Mouse (Mus musculus) layer of hippocampus, postnatal 14 days (tissue): Measurements from ENCODE around the gene Cd7. TPM values are rescaled to one million over a fixed set of nuclear protein-coding genes. Genes with fewer than 3 reads are reported as not detected.
A peak's percentile ranks its signal among the peaks of the same experiment; 100 is the strongest.

ENCODE experiments used
- DNase-seq, 2 experiments: peaks; one replicate each; pipeline ENCODE4 v3.0.0; 2021 to 2022; ENCODE audit warnings: low spot score in 2 of 2, mixed read lengths in 1 of 2
- total RNA-seq, 2 experiments: library from RNA; stranded (reverse); gene quantifications; 2 replicates each; pipeline ENCODE4 v1.2.3; 2021

Gene Cd7
- total RNA-seq, 2 experiments from 2014 or later, result not detected

DNA sequence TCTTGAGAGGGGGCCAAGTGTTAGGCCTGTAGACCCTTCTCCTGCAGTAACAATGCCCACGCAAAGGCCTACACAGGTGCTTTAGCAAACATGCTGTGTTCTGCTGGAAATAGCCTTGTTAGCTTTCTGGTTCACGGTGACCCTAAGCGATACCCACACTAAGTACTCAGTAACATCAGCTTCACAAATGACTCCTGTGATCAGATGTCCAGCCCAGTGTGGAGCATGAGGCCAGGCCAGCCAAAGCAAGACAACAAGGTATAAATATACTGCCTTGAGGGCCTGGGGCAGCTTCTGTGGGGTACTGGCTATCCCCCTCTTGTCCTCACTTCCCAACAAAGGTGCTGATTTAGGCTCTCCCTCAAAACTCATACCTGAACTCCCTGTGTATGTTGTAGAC, 46.1 kb downstream of the Cd7 start:
- DNase-seq, result no peak

DNA sequence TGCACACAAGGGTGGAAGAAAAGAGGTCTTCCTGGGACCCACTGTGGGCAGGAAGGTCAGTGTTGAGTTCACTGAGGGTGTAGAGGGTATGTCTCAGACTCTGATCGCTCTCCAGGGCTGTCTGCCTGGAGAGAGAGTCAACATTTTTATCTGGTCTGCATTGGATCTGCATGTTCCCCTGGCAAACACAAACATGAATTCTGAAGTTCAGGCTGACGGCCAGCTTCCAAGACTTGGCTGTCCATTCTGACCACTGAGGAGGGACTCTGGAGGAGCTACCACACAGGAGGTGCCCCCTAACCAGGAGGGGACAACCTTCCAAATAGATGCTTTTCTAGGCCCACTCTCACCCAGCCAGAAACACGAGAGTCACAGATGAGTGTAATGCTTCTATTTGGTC, 47.4 kb downstream of the Cd7 start:
- no peak for DNase-seq

GRCm38 (mm10) chr11:120990951-120991526, 48.2 kb downstream of the Cd7 start, which contains the start of gene Csnk1d:
Csnk1d (minus strand) TSS chr11:120991330.
- peak; percentile 98 to 100 for DNase-seq

DNA sequence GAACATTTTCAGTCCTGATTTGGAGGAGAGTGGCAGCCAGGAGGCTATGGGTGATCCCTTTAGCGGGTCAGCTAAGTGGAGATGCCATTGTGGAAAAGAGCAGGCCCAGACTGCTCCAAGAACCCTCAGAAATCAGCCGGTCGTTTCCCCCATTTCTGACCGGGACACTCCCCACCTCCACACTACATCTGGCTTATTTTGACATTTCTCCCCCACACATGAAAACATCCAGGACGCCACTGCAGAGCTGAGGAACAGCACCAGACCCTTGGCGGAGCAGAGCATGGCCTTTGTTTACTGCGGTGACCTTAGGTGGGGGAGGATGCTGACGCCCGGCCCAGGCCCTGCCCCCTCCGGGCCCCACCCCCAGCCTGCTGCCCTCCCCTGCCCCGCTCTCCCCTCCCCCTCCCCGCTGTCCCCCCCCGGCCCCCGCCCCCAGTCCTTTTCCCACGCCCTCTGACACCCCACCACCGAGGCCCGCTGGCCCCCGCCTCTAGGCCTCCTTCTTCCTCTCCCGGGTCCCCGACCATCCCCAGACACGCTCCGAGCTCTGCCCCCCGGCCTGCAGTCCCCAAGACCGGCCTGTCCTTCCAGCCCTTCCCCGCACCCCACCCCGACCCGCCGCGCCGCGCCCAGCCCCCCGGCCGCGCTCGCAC, 49.0 kb downstream of the Cd7 start:
- DNase-seq, result no peak

DNA sequence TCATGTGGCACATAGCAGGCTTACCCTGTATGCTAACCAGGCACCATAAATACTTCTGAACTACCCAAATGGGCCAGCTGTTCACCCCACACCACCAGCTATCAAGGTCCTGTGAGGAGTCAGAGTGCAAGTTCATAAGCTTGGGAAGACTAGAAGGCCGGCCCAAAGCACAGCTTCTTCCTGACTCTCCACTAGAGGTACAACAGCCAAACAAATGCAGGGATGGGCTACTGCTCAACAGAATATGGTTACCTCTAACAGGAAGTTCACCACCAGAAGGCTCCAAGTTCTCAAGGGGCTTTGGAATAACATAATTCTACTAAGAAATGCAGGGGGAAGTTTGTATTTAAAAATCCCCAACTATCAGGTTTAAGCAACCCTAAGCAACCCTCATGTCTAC, 49.7 kb downstream of the Cd7 start:
- no peak for DNase-seq

DNA sequence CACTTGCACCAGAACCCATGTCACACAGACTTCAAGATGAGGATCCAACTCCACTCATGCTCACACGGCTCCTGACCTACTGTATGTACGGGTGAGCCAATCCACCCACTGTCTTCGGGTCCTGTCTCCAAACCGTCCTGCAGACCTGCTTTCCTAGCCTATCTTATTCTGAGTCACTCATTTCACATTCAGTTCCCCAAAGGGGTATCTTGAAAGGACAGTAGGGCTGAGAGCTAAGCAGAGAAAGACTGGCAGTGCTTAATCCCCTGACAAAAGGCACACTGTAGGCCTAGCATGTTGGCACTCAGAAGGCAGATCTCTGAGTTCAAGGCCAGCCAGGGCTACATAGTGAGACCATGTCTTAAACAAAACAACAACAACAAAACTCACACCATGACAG, 50.8 kb downstream of the Cd7 start:
- DNase-seq, result no peak

- no peak for DNase-seq
Observed at GRCm38 (mm10) chr11:120987608-120988007, 51.6 kb downstream of the Cd7 start.

Other genes starting within 250 kb of the Cd7 start
- gene Dus1l, start 243.0 kb downstream of the Cd7 start, total RNA-seq, result 10 to 100 TPM; 40.1 to 45.5 TPM
- 100 to 1,000 TPM; 223 to 257 TPM for gene Fasn, start 214.9 kb downstream of the Cd7 start, total RNA-seq
- gene Ccdc57, start 106.5 kb downstream of the Cd7 start, total RNA-seq, result 1 to 10 TPM; 5.7 to 7.8 TPM
- gene Slc16a3, start 90.9 kb downstream of the Cd7 start, total RNA-seq, result 1 to 10 TPM; 2.1 to 3.3 TPM
- gene Csnk1d, start 48.1 kb downstream of the Cd7 start, total RNA-seq, result 100 to 1,000 TPM; 123 to 126 TPM
- gene Sectm1b, start 24.2 kb upstream of the Cd7 start, total RNA-seq, result not detected
- gene Sectm1a, start 41.8 kb upstream of the Cd7 start, total RNA-seq, result not detected
- not detected for gene Tex19.2, start 79.3 kb upstream of the Cd7 start, total RNA-seq
- not detected for gene Tex19.1, start 106.7 kb upstream of the Cd7 start, total RNA-seq
- under 1 TPM in 1 of 2 experiments, not detected in 1; 0.45 TPM for gene Uts2r, start 120.9 kb upstream of the Cd7 start, total RNA-seq
- 10 to 100 TPM; 28.3 to 31.3 TPM for gene Hexdc, start 165.0 kb upstream of the Cd7 start, total RNA-seq
- gene Ogfod3, start 165.3 kb upstream of the Cd7 start, total RNA-seq, result 1 to 10 TPM; 6.2 to 9.6 TPM
- 10 to 100 TPM; 27.7 to 32.7 TPM for gene Cybc1, start 189.9 kb upstream of the Cd7 start, total RNA-seq
- 10 to 100 TPM; 73.5 to 75.5 TPM for gene Narf, start 197.8 kb upstream of the Cd7 start, total RNA-seq
- 10 to 100 TPM; 95.9 to 97.3 TPM for gene Foxk2, start 220.6 kb upstream of the Cd7 start, total RNA-seq